Mouse (Mus musculus): ENCODE results near the gene Vipr2.

The Vipr2 gene

GRCm38 (mm10) chr12:116077074-116077854, at the start of gene Vipr2:
Gene Vipr2, plus strand, starts transcription at chr12:116077726.
- DNase-seq (ENCODE audit: low spot score in 2 of 2): peak in 1 of 2 experiments; percentile 8

GRCm38 (mm10) chr12:116028095-116028494, 49.4 kb upstream of the Vipr2 start:
- no peak for DNase-seq (ENCODE audit: low spot score in 2 of 2)

GRCm38 (mm10) chr12:116035346-116035745, 42.2 kb upstream of the Vipr2 start:
- no peak for DNase-seq (ENCODE audit: low spot score in 2 of 2)

GRCm38 (mm10) chr12:116044785-116045184, 32.7 kb upstream of the Vipr2 start:
- no peak for DNase-seq (ENCODE audit: low spot score in 2 of 2)

- DNase-seq (ENCODE audit: low spot score in 2 of 2): peak; percentile 95 to 97
Observed at GRCm38 (mm10) chr12:116047440-116048377, 29.8 kb upstream of the Vipr2 start, which contains the start of gene Zfp386. Gene Zfp386, plus strand, starts transcription at chr12:116047724.

- DNase-seq (ENCODE audit: low spot score in 2 of 2): no peak
Observed at GRCm38 (mm10) chr12:116048766-116049165, 28.8 kb upstream of the Vipr2 start.

GRCm38 (mm10) chr12:116049236-116049635, 28.3 kb upstream of the Vipr2 start:
- no peak for DNase-seq (ENCODE audit: low spot score in 2 of 2)

GRCm38 (mm10) chr12:116049701-116050100, 27.8 kb upstream of the Vipr2 start:
- peak in 1 of 2 experiments; percentile 14 for DNase-seq (ENCODE audit: low spot score in 2 of 2)

- peak in 1 of 2 experiments; percentile 13 for DNase-seq (ENCODE audit: low spot score in 2 of 2)
Observed at GRCm38 (mm10) chr12:116054342-116054741, 23.2 kb upstream of the Vipr2 start.

- DNase-seq (ENCODE audit: low spot score in 2 of 2): no peak
Observed at GRCm38 (mm10) chr12:116056112-116056511, 21.4 kb upstream of the Vipr2 start.

GRCm38 (mm10) chr12:116061561-116062193, 15.8 kb upstream of the Vipr2 start:
- no peak for DNase-seq (ENCODE audit: low spot score in 2 of 2)

GRCm38 (mm10) chr12:116062194-116062583, 15.3 kb upstream of the Vipr2 start:
- DNase-seq (ENCODE audit: low spot score in 2 of 2): no peak

- DNase-seq (ENCODE audit: low spot score in 2 of 2): no peak
Observed at GRCm38 (mm10) chr12:116063020-116063419, 14.5 kb upstream of the Vipr2 start.

- DNase-seq (ENCODE audit: low spot score in 2 of 2): no peak
Observed at GRCm38 (mm10) chr12:116071023-116071422, 6.5 kb upstream of the Vipr2 start.

- no peak for DNase-seq (ENCODE audit: low spot score in 2 of 2)
Observed at GRCm38 (mm10) chr12:116077855-116078366, 385 bp downstream of the Vipr2 start.

- DNase-seq (ENCODE audit: low spot score in 2 of 2): no peak
Observed at GRCm38 (mm10) chr12:116083125-116083524, 5.6 kb downstream of the Vipr2 start.

- no peak for DNase-seq (ENCODE audit: low spot score in 2 of 2)
Observed at GRCm38 (mm10) chr12:116084294-116084693, 6.8 kb downstream of the Vipr2 start.

GRCm38 (mm10) chr12:116086951-116087600, 9.6 kb downstream of the Vipr2 start:
- no peak for DNase-seq (ENCODE audit: low spot score in 2 of 2)

- no peak for DNase-seq (ENCODE audit: low spot score in 2 of 2)
Observed at GRCm38 (mm10) chr12:116089836-116090235, 12.3 kb downstream of the Vipr2 start.

GRCm38 (mm10) chr12:116094765-116095555, 17.4 kb downstream of the Vipr2 start:
- DNase-seq (ENCODE audit: low spot score in 2 of 2): no peak
